ENCODE assay signal across 20 mouse cellular contexts in the genomic region with DNA sequence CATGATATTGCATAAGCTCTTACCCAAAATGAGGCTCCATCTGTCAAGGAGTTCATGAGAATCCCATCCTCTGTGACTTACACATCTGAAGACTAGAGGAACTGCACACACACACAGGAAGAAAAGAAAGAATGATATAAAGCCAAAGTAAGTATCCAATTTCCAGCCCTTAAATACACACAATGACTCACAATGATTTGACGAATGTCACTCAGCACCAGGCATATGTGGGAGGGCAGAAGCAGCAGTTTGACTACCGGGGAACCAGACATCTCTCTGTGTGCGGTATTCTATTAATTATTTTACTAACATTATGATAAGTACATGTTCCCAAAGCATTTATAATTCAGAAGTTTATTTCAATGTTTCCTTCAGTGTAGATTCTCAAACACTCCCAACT.
"Had no signal": no experiment of that assay in that cellular context is flagged by ENCODE, and none has a peak within 500 bp of the region (broad histone marks: within the 10 kb centered on the region; RNA-seq: fewer than 3 reads in every experiment).

No protein-coding gene starts in this region.

- H3K9me3 ChIP-seq: limb, embryonic 12.5 days; limb, embryonic 15.5 days; midbrain, embryonic 12.5 days; midbrain, embryonic 15.5 days; neural tube, embryonic 13.5 days had no signal

- H3K27me3 ChIP-seq: limb, embryonic 12.5 days; limb, embryonic 15.5 days; midbrain, embryonic 12.5 days; midbrain, embryonic 15.5 days; neural tube, embryonic 13.5 days had no signal

- ATAC-seq: intestine, embryonic 16.5 days; liver, postnatal 0 days; lung, postnatal 0 days; midbrain, embryonic 15.5 days had no signal

- H3K9ac ChIP-seq: limb, embryonic 12.5 days; limb, embryonic 15.5 days; liver, embryonic 14.5 days; liver, postnatal 0 days; lung, embryonic 14.5 days; midbrain, embryonic 12.5 days; midbrain, embryonic 15.5 days; neural tube, embryonic 13.5 days had no signal

- H3K4me3 ChIP-seq: limb, embryonic 12.5 days; limb, embryonic 15.5 days; midbrain, embryonic 12.5 days; midbrain, embryonic 15.5 days; myocyte; neural tube, embryonic 13.5 days had no signal

- H3K27ac ChIP-seq: limb, embryonic 12.5 days; limb, embryonic 15.5 days; liver, embryonic 14.5 days; macrophage; midbrain, embryonic 12.5 days; midbrain, embryonic 15.5 days; neural tube, embryonic 13.5 days; stomach, postnatal 0 days had no signal

- DNase-seq: kidney, adult 18-20 months; kidney, postnatal 14 days; left cerebral cortex, postnatal 4 days; liver, postnatal 0 days; right cerebral cortex, postnatal 4 days; thymus, adult 2 months; thymus, postnatal 14 days had no signal

- H3K36me3 ChIP-seq: limb, embryonic 12.5 days; limb, embryonic 15.5 days; midbrain, embryonic 12.5 days; midbrain, embryonic 15.5 days; neural tube, embryonic 13.5 days had no signal

- H3K4me1 ChIP-seq: limb, embryonic 12.5 days; limb, embryonic 15.5 days had no signal

- H3K4me2 ChIP-seq: limb, embryonic 12.5 days; limb, embryonic 15.5 days; liver, embryonic 11.5 days; lung, embryonic 14.5 days; midbrain, embryonic 12.5 days; midbrain, embryonic 15.5 days; neural tube, embryonic 13.5 days had no signal
